Mouse (Mus musculus): Measurements from ENCODE around the gene Slc33a1.
A peak's percentile ranks its signal among the peaks of the same experiment; 100 is the strongest.

Gene Slc33a1

GRCm38 (mm10) chr3:63897177-63897576 lies 67.4 kb downstream of the Slc33a1 start:
- DNase-seq (ENCODE audit: low read depth): no peak

GRCm38 (mm10) chr3:63896303-63896702 lies 68.3 kb downstream of the Slc33a1 start:
- no peak for DNase-seq (ENCODE audit: low read depth)

- no peak for DNase-seq (ENCODE audit: low read depth)
Measured at GRCm38 (mm10) chr3:63895786-63896185, 68.8 kb downstream of the Slc33a1 start.

DNA sequence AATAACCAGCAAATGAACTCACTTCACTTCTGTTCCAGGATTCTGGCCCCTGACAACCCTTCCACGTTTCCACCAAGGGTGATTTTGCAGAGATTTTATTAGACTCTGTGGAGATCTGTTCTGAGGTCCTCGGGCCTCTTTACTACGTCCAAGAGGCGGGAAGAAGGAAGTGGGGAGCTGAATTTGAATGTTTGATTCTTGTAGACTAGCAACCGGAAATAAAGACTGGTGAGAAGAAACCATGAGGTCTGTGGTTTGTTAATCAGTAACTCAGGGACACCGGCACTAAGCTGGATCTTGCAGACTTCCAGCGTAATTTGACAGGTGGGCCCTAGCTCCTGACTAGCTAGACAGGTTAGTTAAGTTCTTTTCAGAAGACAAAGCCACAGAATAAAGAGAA lies 70.9 kb downstream of the Slc33a1 start:
- DNase-seq (ENCODE audit: low read depth): peak; percentile 8

DNA sequence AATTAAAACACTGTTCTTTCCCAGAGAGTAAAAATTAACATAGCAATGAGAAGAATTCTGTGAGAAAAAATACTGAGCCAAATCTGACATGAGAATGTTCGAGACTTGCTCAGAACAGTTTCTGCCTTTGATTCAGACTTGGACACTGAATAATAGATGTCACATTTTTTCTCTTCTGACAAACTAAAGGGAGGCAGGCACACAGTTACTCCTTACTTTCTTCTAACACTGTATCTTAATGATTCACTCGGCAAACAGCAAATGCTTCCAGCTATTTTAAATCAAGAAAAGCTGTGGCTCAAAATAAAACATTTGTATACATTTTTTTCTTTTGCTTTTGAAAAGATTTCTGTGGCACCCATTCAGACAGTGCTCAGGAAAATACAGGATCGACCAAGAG lies 72.4 kb downstream of the Slc33a1 start:
- DNase-seq (ENCODE audit: low read depth): no peak

All from naive thymus-derived CD4-positive, alpha-beta T cell, adult 2 months (primary cell).